Mouse (Mus musculus) limb, embryonic 13.5 days (tissue): ENCODE measurements at regions not wholly inside any gene's neighbourhood (a gene's known extent, or its start where the extent isn't known, plus 50 kb on each side); places are given as distances from the start of the nearest gene placed in this dataset.

Experiments used
- ATAC-seq: fragments of 200-750 bp; cut with Nextera tagmentation; 2 replicates; pipeline ENCODE4 v1.8.0; 2017; ENCODE audit warnings: low read depth, moderate number of reproducible peaks, moderate TSS enrichment; ENCODE audit not compliant: low FRiP score
- H3K27ac ChIP-seq: fragments of 300-500 bp; sonication (generic); 2 replicates; pipeline ENCODE4 v1.5.1; 2015; ENCODE audit warnings: inconsistent platforms, mild to moderate bottlenecking, moderate library complexity
- H3K27me3 ChIP-seq: fragments of 300-500 bp; sonication (generic); 2 replicates; pipeline ENCODE4 v1.6.1; 2015; ENCODE audit warnings: mild to moderate bottlenecking, inconsistent platforms
- H3K36me3 ChIP-seq: fragments of 300-500 bp; sonication (generic); 2 replicates; pipeline ENCODE4 v1.6.1; 2015; ENCODE audit warnings: inconsistent platforms, mild to moderate bottlenecking, moderate library complexity
- H3K4me1 ChIP-seq: fragments of 300-500 bp; sonication (generic); 2 replicates; pipeline ENCODE4 v1.6.1; 2015; ENCODE audit warnings: inconsistent platforms
- H3K4me2 ChIP-seq: fragments of 300-500 bp; sonication (generic); replicated peaks from 2 replicates; pipeline ENCODE4 v1.6.1; 2015; ENCODE audit warnings: inconsistent platforms, mild to moderate bottlenecking, moderate library complexity
- H3K4me3 ChIP-seq: fragments of 300-500 bp; sonication (generic); 2 replicates; pipeline ENCODE4 v1.5.1; 2015; ENCODE audit warnings: moderate library complexity, mild to moderate bottlenecking, inconsistent platforms
- H3K9ac ChIP-seq: fragments of 300-500 bp; sonication (generic); 2 replicates; pipeline ENCODE4 v1.6.1; 2015; ENCODE audit warnings: mild to moderate bottlenecking, inconsistent platforms
- H3K9me3 ChIP-seq: fragments of 300-500 bp; sonication (generic); 2 replicates; pipeline ENCODE4 v1.6.1; 2016; ENCODE audit warnings: inconsistent platforms
- WGBS: fragments of 180-500 bp; shearing (Covaris S2); methylation state at CpG from one replicate; pipeline ENCODE4 v1.1.7; 2015; 5-methylcytosine and 5-hydroxymethylcytosine counted together

DNA sequence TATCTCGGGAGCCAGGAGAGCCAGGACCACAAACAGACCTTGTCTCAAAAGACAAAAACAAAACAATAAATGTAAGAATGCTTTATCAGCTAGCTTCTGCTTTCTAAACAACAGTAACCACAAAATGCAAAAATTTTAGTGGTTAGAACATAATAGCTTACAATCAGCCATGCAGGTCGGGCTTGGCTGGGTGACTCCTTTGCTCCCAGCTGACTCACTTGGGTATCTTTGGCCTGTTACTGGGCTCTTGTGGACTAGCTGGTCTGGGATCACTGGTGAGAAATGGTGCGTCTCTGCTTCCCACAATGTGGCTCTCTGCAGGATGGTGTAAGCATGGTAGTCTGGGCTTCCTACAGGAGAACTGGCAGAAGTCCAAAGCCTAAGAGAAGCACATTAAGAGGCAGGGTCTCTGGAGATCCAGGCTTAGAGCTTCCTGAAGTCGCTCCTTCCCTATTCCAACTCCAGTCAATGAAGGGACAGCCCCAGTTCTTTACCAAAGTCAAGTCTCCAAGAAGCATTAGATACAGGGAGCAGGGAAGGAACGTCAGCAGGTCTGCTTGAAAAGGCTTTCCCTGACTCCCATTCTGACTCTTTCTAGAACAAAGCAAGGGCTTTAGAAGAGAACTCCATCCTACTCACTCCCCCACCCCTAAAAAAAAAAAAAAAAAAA is 96.0 kb upstream of the Mgme1 start:
- Histone ChIP-seq H3K27me3 (no peaks in the 10 kb centered on the region), H3K4me1 (peaks cover 13% of the 10 kb centered on the region), H3K27ac (no peak overlapping the region), H3K9ac (no peak overlapping the region), H3K9me3 (no peaks in the 10 kb centered on the region), H3K36me3 (no peaks in the 10 kb centered on the region), H3K4me2 (no peak overlapping the region), H3K4me3 (no peak overlapping the region)
- no peak for ATAC-seq
- WGBS, result 72% methylated on average over 5 of the region's 5 CpGs

DNA sequence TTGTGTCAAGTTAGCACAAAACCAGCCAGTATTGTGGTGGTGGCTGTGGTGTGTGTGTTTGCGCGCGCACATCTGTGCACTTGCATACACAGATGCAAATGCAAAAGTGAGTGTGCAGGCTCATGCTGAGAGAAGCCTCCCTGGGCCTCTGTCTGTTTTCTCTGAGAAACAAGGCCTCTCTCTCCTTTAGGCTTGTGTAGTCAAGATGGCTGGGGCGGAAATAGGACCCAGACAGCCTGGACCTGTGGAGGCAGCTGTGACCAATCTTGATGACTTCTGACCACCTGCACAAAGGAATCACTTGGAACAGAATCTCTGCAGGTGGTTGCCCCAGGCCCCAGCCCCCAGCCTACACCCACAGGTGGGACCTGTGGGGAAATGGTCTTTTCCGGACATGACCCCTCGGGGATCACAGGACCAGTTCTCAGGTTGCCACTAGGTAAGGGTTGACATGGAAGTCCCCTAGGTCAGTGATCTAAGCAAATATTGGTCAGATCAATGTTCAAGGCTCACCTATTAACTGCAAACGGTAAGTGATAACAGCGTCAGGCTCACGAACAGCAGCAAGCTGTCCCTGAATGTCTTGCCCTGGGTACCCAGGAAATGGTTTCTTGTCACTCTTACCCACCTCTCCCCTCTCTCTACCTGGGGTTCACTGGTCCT is 93.8 kb upstream of the Mgme1 start:
- no peaks in the 10 kb centered on the region for H3K9me3 ChIP-seq
- WGBS, result 88% methylated on average over 9 of the region's 9 CpGs
- no peak overlapping the region for H3K4me2 ChIP-seq
- no peak overlapping the region for H3K27ac ChIP-seq
- no peak overlapping the region for H3K4me3 ChIP-seq
- H3K36me3 ChIP-seq, result no peaks in the 10 kb centered on the region
- no peak overlapping the region for H3K9ac ChIP-seq
- no peaks in the 10 kb centered on the region for H3K27me3 ChIP-seq
- ATAC-seq, result no peak
- H3K4me1 ChIP-seq, result peaks cover 5% of the 10 kb centered on the region; the same call in 1 of the 2 replicates

DNA sequence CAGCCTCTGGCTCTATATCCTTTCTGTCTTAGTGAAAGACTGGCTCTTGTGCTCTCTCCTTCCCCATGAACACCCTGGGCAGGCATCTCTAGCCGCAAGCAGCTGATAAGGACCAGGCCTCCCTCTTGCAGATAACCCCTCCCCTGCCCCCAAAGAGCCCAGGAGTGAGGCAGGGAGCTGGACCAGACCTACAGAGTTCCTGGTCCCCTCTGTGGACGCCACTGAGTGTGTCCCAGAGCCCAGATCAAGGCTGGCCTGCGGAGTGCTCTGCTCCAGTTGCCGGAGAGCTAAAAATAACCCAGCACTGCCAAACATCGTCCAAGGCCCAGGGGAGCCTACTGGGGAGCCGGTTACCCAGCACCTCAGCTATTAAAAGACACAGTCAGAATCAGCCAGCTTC is 93.2 kb upstream of the Mgme1 start:
- Histone ChIP-seq H3K9me3 (no peaks in the 10 kb centered on the region), H3K4me2 (no peak overlapping the region), H3K27me3 (no peaks in the 10 kb centered on the region), H3K4me1 (no peaks in the 10 kb centered on the region), H3K36me3 (no peaks in the 10 kb centered on the region), H3K27ac (no peak overlapping the region), H3K4me3 (no peak overlapping the region), H3K9ac (no peak overlapping the region)
- 39% methylated on average over 6 of the region's 6 CpGs for WGBS
- no peak for ATAC-seq

DNA sequence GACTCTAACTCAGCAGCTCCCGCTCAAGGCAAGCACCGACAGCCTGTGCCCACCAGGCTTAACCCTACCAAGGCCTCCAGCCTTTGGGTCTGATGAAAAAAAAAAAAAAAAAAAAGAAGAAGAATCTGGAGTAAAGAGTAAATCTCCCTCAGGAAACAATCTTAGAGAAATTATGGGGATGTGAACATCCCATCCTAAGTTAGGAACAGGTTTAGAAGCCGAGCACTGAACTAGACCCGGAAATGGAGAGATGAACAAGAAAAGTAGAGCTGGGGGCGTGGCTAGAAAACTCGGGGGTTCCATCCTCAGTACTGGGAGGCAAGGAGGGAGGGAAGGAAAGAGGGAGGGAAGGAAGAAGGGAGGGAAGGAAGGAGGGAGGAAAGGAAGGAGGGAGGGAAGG is 92.5 kb upstream of the Mgme1 start:
- no peak for ATAC-seq
- H3K4me1 ChIP-seq, result no peaks in the 10 kb centered on the region
- no peaks in the 10 kb centered on the region for H3K27me3 ChIP-seq
- 81% methylated on average over 6 of the region's 6 CpGs for WGBS
- no peak overlapping the region for H3K27ac ChIP-seq
- H3K9ac ChIP-seq, result no peak overlapping the region
- H3K36me3 ChIP-seq, result no peaks in the 10 kb centered on the region
- no peak overlapping the region for H3K4me3 ChIP-seq
- H3K9me3 ChIP-seq, result no peaks in the 10 kb centered on the region
- no peak overlapping the region for H3K4me2 ChIP-seq

DNA sequence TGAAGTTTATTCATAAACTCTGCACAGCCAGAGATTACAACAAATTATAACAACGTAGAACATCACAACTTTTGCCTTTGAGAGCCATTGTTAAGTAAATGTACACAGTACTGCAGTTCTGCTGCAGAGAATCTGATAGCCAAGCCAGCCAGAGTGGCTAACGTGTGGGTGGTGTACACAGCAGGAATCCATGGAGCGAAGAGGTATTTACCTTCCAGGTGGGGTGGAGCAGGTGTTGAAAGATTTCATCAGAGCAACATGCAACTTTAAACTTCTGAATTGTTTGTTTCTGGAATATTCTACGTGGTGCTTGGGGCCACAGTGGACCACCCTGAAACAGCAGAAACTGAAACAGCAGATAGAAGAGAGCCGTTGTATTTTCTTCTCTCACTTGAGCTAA is 88.4 kb upstream of the Mgme1 start:
- H3K4me3 ChIP-seq, result no peak overlapping the region
- 70% methylated on average over 5 of the region's 5 CpGs for WGBS
- no peaks in the 10 kb centered on the region for H3K36me3 ChIP-seq
- no peaks in the 10 kb centered on the region for H3K9me3 ChIP-seq
- no peak for ATAC-seq
- no peak overlapping the region for H3K4me2 ChIP-seq
- H3K27me3 ChIP-seq, result no peaks in the 10 kb centered on the region
- H3K9ac ChIP-seq, result no peak overlapping the region
- no peak overlapping the region for H3K27ac ChIP-seq
- no peaks in the 10 kb centered on the region for H3K4me1 ChIP-seq

DNA sequence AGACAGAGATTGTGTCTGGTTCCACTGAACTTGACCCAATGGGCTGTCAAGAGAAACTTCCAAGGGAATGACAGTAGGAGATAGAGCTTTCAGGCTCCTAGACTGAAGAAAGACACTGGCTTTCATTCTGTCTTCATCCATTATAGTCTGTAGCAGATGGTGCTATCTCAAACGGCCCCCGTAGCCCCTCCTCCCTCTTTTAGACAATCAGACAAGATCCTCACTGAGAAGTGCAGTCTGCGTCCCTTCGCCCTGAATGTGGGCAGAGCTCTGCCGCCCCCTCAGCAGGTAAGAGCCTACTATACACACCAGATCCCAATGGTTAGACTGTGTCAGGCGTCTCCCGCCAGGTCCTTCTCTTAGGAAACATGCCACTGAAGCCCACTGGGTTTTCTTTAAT is 87.9 kb upstream of the Mgme1 start:
- no peaks in the 10 kb centered on the region for H3K9me3 ChIP-seq
- WGBS, result 75% methylated on average over 7 of the region's 7 CpGs
- ATAC-seq, result no peak

DNA sequence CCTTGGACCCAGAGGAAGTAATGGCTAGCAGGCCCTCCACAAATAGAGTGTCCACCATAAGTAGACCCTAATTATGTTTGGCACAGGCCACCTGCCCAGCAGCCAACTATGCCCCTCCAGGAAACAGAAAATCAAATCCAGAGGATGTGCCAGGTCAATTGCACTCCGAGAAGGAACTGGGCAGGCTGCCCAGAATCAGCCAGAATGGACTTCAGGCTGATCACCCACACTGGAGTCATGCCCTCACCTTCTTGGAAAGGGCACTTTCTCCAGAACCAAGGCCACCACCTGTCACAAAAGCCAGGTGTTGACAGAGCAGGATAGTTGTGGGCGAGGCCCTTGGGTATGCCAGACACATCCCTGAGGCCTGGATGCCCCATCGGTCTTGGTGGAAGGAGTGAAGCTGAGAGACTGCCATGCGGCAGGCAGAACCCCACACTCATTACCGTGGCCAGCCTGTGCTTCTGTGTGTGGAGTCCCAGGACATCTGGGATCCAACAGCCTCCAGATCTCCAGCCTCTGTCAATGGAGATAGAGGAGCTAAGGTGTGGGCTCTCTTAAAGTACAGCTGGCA is 87.0 kb upstream of the Mgme1 start:
- no peak overlapping the region for H3K9ac ChIP-seq
- H3K27me3 ChIP-seq, result no peaks in the 10 kb centered on the region
- H3K4me3 ChIP-seq, result no peak overlapping the region
- 74% methylated on average over 5 of the region's 5 CpGs for WGBS
- no peaks in the 10 kb centered on the region for H3K9me3 ChIP-seq
- no peak for ATAC-seq
- no peak overlapping the region for H3K4me2 ChIP-seq
- H3K27ac ChIP-seq, result no peak overlapping the region
- peaks cover 9% of the 10 kb centered on the region for H3K4me1 ChIP-seq
- H3K36me3 ChIP-seq, result no peaks in the 10 kb centered on the region

More for the DNA sequence above, 87.9 kb upstream of the Mgme1 start:
- H3K27me3 ChIP-seq, result no peaks in the 10 kb centered on the region
- H3K4me2 ChIP-seq, result no peak overlapping the region
- no peak overlapping the region for H3K4me3 ChIP-seq
- H3K4me1 ChIP-seq, result no peaks in the 10 kb centered on the region
- H3K36me3 ChIP-seq, result no peaks in the 10 kb centered on the region
- no peak overlapping the region for H3K27ac ChIP-seq
- H3K9ac ChIP-seq, result no peak overlapping the region

DNA sequence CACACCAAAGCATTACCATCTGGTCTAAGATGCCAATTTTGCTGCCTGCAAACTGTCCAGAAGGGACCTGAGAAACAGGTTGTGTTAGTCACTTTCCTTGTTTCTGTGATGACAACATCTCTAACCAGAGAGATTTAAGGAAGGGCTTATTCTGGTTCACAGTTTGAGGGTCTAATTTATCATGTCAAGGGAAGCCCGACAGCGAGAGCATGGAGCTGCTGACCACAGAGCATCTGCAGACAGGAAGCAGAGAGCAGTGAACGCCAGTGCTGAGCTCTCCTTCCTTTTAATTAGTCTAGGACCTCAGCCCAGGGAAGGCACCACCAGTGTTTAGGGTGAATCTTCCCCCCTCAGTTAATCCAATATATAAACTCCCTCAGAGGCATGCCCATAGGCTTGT is 85.3 kb upstream of the Mgme1 start:
- Histone ChIP-seq H3K27me3 (no peaks in the 10 kb centered on the region), H3K9ac (no peak overlapping the region), H3K27ac (no peak overlapping the region), H3K9me3 (no peaks in the 10 kb centered on the region), H3K4me1 (peaks cover 15% of the 10 kb centered on the region), H3K36me3 (no peaks in the 10 kb centered on the region), H3K4me3 (no peak overlapping the region), H3K4me2 (no peak overlapping the region)
- WGBS, result 82% methylated on average over 3 of the region's 3 CpGs
- ATAC-seq, result no peak

DNA sequence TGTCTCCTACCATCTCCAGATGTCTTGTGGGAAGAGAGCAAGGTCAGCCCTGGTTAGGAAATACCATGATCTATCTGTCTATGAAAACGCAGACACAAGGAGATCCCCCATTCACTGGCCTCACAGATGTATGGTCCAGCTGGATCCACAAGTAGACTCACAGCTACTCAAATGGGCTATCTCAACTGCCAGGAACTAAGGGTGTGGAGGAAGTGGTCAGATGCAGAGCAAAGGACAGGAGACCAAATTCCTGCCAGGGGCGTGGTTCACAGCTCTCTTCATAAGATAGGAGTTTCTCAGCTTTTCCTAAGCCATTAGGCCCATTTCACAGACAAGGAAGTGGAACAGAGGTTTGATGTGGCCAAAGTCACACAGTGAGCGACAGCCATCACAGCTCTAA is 84.0 kb upstream of the Mgme1 start:
- H3K9ac ChIP-seq, result no peak overlapping the region
- peaks cover 23% of the 10 kb centered on the region for H3K4me1 ChIP-seq
- no peaks in the 10 kb centered on the region for H3K36me3 ChIP-seq
- H3K4me3 ChIP-seq, result no peak overlapping the region
- no peak overlapping the region for H3K4me2 ChIP-seq
- H3K27ac ChIP-seq, result no peak overlapping the region
- no peak for ATAC-seq
- WGBS, result 90% methylated on average over 3 of the region's 3 CpGs
- H3K27me3 ChIP-seq, result no peaks in the 10 kb centered on the region
- no peaks in the 10 kb centered on the region for H3K9me3 ChIP-seq

DNA sequence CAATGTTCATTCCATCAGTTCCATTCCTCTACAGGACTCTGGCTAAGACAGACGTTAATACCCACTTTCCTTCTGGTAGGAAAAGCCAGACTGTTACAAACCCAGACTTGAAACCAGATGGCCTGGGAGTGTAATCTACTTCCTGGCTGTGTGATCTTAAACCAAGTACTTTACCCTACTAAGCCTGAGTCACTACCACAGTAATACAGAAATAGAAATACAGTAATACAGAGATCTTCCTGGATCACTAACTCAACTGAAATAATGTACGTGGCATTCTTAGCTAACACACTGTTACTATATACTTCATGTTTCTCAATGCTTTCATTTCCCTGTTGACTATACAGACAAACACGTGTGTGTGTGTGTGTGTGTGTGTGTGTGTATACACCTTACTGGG is 82.4 kb upstream of the Mgme1 start:
- H3K27ac ChIP-seq, result no peak overlapping the region; the same call in 1 of the 2 replicates
- H3K4me3 ChIP-seq, result no peak overlapping the region
- WGBS, result 37% methylated on average over 3 of the region's 3 CpGs
- H3K4me1 ChIP-seq, result peaks cover 31% of the 10 kb centered on the region
- no peaks in the 10 kb centered on the region for H3K36me3 ChIP-seq
- H3K9ac ChIP-seq, result no peak overlapping the region
- no peak for ATAC-seq
- peaks cover 3% of the 10 kb centered on the region; the same call in 1 of the 2 replicates for H3K27me3 ChIP-seq
- no peak overlapping the region for H3K4me2 ChIP-seq
- H3K9me3 ChIP-seq, result no peaks in the 10 kb centered on the region

DNA sequence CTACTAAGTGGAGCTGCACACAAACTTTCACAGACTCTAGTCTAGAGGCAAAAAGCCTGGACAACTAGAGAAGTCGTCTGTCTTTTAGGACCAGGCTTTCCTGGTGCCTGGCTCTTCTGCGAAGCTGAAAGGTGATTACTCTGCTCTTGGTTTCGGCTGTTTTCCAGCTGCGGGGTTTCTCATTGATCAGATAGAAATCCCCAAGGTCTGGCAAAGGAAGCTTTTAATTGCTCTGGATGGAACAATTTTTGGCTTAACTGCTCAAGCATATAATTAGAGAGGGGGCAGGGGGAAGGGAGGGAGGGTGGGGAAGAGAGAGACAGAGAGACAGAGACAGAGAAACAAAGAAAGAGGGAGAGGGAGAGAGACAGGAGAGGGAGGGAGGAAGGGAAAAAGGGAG is 82.0 kb upstream of the Mgme1 start:
- peaks cover 31% of the 10 kb centered on the region for H3K4me1 ChIP-seq
- no peaks in the 10 kb centered on the region for H3K36me3 ChIP-seq
- H3K27ac ChIP-seq, result no peak overlapping the region; the same call in 1 of the 2 replicates
- no peak for ATAC-seq
- no peak overlapping the region for H3K4me3 ChIP-seq
- peaks cover 3% of the 10 kb centered on the region; the same call in 1 of the 2 replicates for H3K27me3 ChIP-seq
- H3K4me2 ChIP-seq, result no peak overlapping the region
- WGBS, result 6% methylated on average over 4 of the region's 4 CpGs
- no peak overlapping the region for H3K9ac ChIP-seq
- no peaks in the 10 kb centered on the region for H3K9me3 ChIP-seq

DNA sequence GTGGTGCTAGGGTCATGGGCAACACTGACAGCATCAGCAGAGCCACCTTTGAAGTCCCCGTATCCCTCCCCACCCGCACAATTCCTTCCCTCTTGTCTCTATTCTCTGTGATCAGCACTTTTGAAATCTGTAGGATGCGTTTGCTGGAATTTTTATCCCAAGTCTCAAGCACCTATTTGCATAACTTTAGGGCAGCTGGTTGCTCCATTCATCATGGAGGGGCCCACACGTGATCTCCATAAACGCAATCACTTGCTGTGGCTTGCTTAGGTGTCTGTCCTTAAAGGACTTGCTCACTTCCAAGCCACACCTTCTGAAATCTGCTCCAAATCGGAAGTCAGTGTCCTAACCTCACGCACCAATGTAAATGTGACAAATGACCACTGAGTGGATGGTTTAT is 80.7 kb upstream of the Mgme1 start:
- no peak for ATAC-seq
- Histone ChIP-seq H3K9me3 (no peaks in the 10 kb centered on the region), H3K27ac (no peak overlapping the region), H3K27me3 (peaks cover 3% of the 10 kb centered on the region; the same call in 1 of the 2 replicates), H3K4me3 (no peak overlapping the region), H3K9ac (no peak overlapping the region), H3K36me3 (no peaks in the 10 kb centered on the region), H3K4me2 (no peak overlapping the region), H3K4me1 (peaks cover 31% of the 10 kb centered on the region)
- 83% methylated on average over 7 of the region's 7 CpGs for WGBS
